Mouse (Mus musculus): ENCODE measurements around the gene Gna14. TPM values are rescaled to one million over a fixed set of nuclear protein-coding genes. Genes with fewer than 3 reads are reported as not detected.

Gna14 gene
- total and polyA plus RNA-seq, 2 experiments from 2014 or later: 0.84 to 0.98 TPM

DNA sequence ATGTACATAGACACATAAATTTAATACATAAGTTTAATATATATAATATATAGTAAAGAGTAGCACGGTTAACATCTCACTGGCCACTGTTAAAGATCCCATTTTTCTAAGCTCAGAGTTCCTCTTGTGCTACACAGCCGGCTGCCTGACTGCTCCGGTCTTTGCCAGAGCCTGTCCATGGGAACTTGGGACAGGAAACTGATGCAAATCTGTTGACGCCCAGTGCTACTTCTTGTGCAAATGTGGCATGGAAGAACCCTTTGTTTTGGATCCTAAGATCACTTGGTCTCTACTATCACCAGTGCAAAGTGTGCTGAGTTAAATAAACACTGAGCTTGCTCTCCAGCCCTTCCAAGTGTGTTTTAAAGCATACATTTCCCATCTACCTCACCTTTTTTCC, 29.2 kb downstream of the Gna14 start:
- 73% methylated on average over 4 of the region's 4 CpGs for WGBS
- H3K9me3 ChIP-seq (ENCODE audit: low read length): no peaks in the 10 kb centered on the region
- no peak overlapping the region for H3K9ac ChIP-seq (replicated peaks; ENCODE audit: low read length)
- no peak overlapping the region for H3K4me2 ChIP-seq (ENCODE audit: low read depth, low read length)
- no peak overlapping the region for H3K4me3 ChIP-seq (ENCODE audit: low read length)
- H3K36me3 ChIP-seq (ENCODE audit: insufficient read depth, low read length): no peaks in the 10 kb centered on the region
- DNase-seq (ENCODE audit: low spot score) (no peak), ATAC-seq (no peak)
- H3K27me3 ChIP-seq (ENCODE audit: insufficient read depth, low read length): no peaks in the 10 kb centered on the region
- TF ChIP-seq CTCF (IDR thresholded peaks at IDR 0.05; ENCODE audit: low read depth): no peak
- no peak overlapping the region for H3K27ac ChIP-seq
- no peaks in the 10 kb centered on the region for H3K4me1 ChIP-seq (ENCODE audit: insufficient read depth, low read length)

- H3K4me2 ChIP-seq (ENCODE audit: low read depth, low read length): no peak overlapping the region
- no peak for DNase-seq (ENCODE audit: low spot score)
- H3K9me3 ChIP-seq (ENCODE audit: low read length): no peaks in the 10 kb centered on the region
- no peak overlapping the region for H3K27ac ChIP-seq
- no peak overlapping the region for H3K9ac ChIP-seq (replicated peaks; ENCODE audit: low read length)
- H3K27me3 ChIP-seq (ENCODE audit: insufficient read depth, low read length): no peaks in the 10 kb centered on the region
- no peak for TF ChIP-seq CTCF (IDR thresholded peaks at IDR 0.05; ENCODE audit: low read depth)
- WGBS: 54% methylated on average over 2 of the region's 2 CpGs
- H3K36me3 ChIP-seq (ENCODE audit: insufficient read depth, low read length): no peaks in the 10 kb centered on the region
- ATAC-seq: no peak
- no peaks in the 10 kb centered on the region for H3K4me1 ChIP-seq (ENCODE audit: insufficient read depth, low read length)
- no peak overlapping the region for H3K4me3 ChIP-seq (ENCODE audit: low read length)
Measured at GRCm38 (mm10) chr19:16468756-16469374, 33.3 kb downstream of the Gna14 start.

GRCm38 (mm10) chr19:16472655-16473054, 37.1 kb downstream of the Gna14 start:
- no peak overlapping the region for H3K27ac ChIP-seq
- no peak overlapping the region for H3K4me3 ChIP-seq (ENCODE audit: low read length)
- ATAC-seq (no peak), DNase-seq (ENCODE audit: low spot score) (no peak)
- H3K9me3 ChIP-seq (ENCODE audit: low read length): no peaks in the 10 kb centered on the region
- H3K4me2 ChIP-seq (ENCODE audit: low read depth, low read length): no peak overlapping the region
- H3K27me3 ChIP-seq (ENCODE audit: insufficient read depth, low read length): no peaks in the 10 kb centered on the region
- H3K9ac ChIP-seq (replicated peaks; ENCODE audit: low read length): no peak overlapping the region
- no peaks in the 10 kb centered on the region for H3K4me1 ChIP-seq (ENCODE audit: insufficient read depth, low read length)
- TF ChIP-seq CTCF (IDR thresholded peaks at IDR 0.05; ENCODE audit: low read depth): no peak
- WGBS: 86% methylated on average over 5 of the region's 5 CpGs
- H3K36me3 ChIP-seq (ENCODE audit: insufficient read depth, low read length): no peaks in the 10 kb centered on the region

- TF ChIP-seq CTCF (IDR thresholded peaks at IDR 0.05; ENCODE audit: low read depth): no peak
- H3K36me3 ChIP-seq (ENCODE audit: insufficient read depth, low read length): no peaks in the 10 kb centered on the region
- no peak overlapping the region for H3K4me2 ChIP-seq (ENCODE audit: low read depth, low read length)
- H3K27me3 ChIP-seq (ENCODE audit: insufficient read depth, low read length): no peaks in the 10 kb centered on the region
- WGBS: 79% methylated on average over 12 of the region's 12 CpGs
- H3K4me3 ChIP-seq (ENCODE audit: low read length): no peak overlapping the region
- DNase-seq (ENCODE audit: low spot score): no peak
- H3K27ac ChIP-seq: no peak overlapping the region
- no peak overlapping the region for H3K9ac ChIP-seq (replicated peaks; ENCODE audit: low read length)
- no peaks in the 10 kb centered on the region for H3K9me3 ChIP-seq (ENCODE audit: low read length)
- ATAC-seq: no peak
- no peaks in the 10 kb centered on the region for H3K4me1 ChIP-seq (ENCODE audit: insufficient read depth, low read length)
Measured at GRCm38 (mm10) chr19:16477314-16477946, 41.9 kb downstream of the Gna14 start.

DNA sequence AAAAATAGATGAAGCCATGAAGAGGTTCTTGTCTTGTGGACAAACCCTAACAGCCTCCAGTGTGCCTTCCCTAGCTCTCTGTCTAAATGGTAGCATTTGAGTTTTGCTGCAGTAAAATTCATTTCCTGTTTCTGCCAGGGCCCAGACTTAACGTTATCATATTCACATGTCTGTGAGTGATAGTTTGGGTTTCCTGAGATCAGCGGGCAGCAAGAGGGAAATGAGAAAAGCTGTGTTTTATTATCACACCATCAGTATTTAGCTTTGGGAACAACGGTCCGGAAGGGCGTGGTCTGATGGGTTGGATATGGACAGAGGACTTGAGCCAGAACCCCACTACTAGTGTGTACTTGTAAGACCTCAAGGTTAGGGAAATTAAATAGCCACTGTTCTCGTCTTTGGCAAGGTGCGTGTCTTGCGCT, 42.6 kb downstream of the Gna14 start:
- H3K9me3 ChIP-seq (ENCODE audit: low read length): no peaks in the 10 kb centered on the region
- H3K27me3 ChIP-seq (ENCODE audit: insufficient read depth, low read length): no peaks in the 10 kb centered on the region
- no peaks in the 10 kb centered on the region for H3K36me3 ChIP-seq (ENCODE audit: insufficient read depth, low read length)
- 78% methylated on average over 8 of the region's 8 CpGs for WGBS
- no peak overlapping the region for H3K4me2 ChIP-seq (ENCODE audit: low read depth, low read length)
- ATAC-seq (no peak), DNase-seq (ENCODE audit: low spot score) (no peak)
- H3K27ac ChIP-seq: no peak overlapping the region
- no peaks in the 10 kb centered on the region for H3K4me1 ChIP-seq (ENCODE audit: insufficient read depth, low read length)
- no peak overlapping the region for H3K4me3 ChIP-seq (ENCODE audit: low read length)
- TF ChIP-seq CTCF (IDR thresholded peaks at IDR 0.05; ENCODE audit: low read depth): no peak
- H3K9ac ChIP-seq (replicated peaks; ENCODE audit: low read length): no peak overlapping the region

DNA sequence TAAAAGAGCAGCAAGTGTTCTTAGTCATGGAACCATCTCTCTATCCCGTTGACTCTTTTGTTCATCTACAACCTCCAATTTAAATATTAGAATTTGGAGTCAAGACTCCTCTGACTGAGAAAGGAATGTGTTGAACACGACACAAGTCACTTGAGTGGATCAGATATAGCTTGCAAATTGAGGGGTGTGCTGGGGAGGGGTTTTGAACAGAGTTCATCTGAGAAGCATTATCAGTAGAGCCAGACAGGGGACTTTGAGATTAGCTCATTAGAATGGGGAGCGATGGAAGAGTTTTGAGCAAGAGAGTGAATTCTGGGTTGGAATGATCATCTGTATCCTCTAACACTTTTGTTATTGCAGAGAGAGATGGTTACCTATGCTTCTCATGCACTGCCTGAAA, 46.5 kb downstream of the Gna14 start:
- H3K4me1 ChIP-seq (ENCODE audit: insufficient read depth, low read length): no peaks in the 10 kb centered on the region
- DNase-seq (ENCODE audit: low spot score) (no peak), ATAC-seq (no peak)
- H3K4me2 ChIP-seq (ENCODE audit: low read depth, low read length): no peak overlapping the region
- no peaks in the 10 kb centered on the region for H3K9me3 ChIP-seq (ENCODE audit: low read length)
- H3K4me3 ChIP-seq (ENCODE audit: low read length): no peak overlapping the region
- no peak for TF ChIP-seq CTCF (IDR thresholded peaks at IDR 0.05; ENCODE audit: low read depth)
- H3K27me3 ChIP-seq (ENCODE audit: insufficient read depth, low read length): no peaks in the 10 kb centered on the region
- WGBS: 86% methylated on average over 3 of the region's 3 CpGs
- H3K36me3 ChIP-seq (ENCODE audit: insufficient read depth, low read length): no peaks in the 10 kb centered on the region
- no peak overlapping the region for H3K27ac ChIP-seq
- no peak overlapping the region for H3K9ac ChIP-seq (replicated peaks; ENCODE audit: low read length)

GRCm38 (mm10) chr19:16484237-16484636, 48.7 kb downstream of the Gna14 start:
- ATAC-seq: no peak
- no peak overlapping the region for H3K27ac ChIP-seq
- no peak for TF ChIP-seq CTCF (IDR thresholded peaks at IDR 0.05; ENCODE audit: low read depth)

More at GRCm38 (mm10) chr19:16484237-16484636, 48.7 kb downstream of the Gna14 start:
- WGBS: 87% methylated on average over 10 of the region's 10 CpGs
- H3K9ac ChIP-seq (replicated peaks; ENCODE audit: low read length): no peak overlapping the region
- DNase-seq (ENCODE audit: low spot score): no peak
- no peak overlapping the region for H3K4me2 ChIP-seq (ENCODE audit: low read depth, low read length)
- H3K9me3 ChIP-seq (ENCODE audit: low read length): no peaks in the 10 kb centered on the region
- no peak overlapping the region for H3K4me3 ChIP-seq (ENCODE audit: low read length)
- no peaks in the 10 kb centered on the region for H3K4me1 ChIP-seq (ENCODE audit: insufficient read depth, low read length)
- H3K36me3 ChIP-seq (ENCODE audit: insufficient read depth, low read length): no peaks in the 10 kb centered on the region
- H3K27me3 ChIP-seq (ENCODE audit: insufficient read depth, low read length): no peaks in the 10 kb centered on the region
